Mouse (Mus musculus): Measurements from ENCODE around the gene Ubl7.

DNA sequence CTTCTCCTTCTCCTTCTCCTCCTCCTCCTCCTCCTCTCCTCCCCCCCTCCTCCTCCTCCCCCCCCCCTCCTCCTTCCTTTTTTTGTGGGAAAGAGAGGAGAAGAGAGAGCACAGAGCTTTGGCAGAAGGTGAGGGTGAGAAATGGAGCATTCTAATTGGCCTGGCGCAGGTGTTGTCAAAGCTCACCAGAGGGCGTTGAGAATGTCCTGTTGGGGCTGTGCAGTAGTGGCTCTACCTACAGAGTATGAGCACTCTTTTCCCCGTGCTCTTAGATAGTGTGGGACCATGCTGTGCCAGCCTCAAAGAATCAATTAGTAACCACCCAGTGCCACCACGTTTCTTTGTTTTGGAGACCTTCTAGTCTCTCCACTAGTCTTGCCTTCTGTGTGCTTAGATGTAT, 30.5 kb upstream of the Ubl7 start:
- TF ChIP-seq CTCF (IDR thresholded peaks at IDR 0.05; ENCODE audit: low read depth, low read length) (no peak), POLR2A (IDR thresholded peaks at IDR 0.05; ENCODE audit: borderline replicate concordance, low read depth, low read length) (no peak)
